Mouse (Mus musculus): ENCODE measurements around the gene Ppm1n. TPM values are rescaled to one million over a fixed set of nuclear protein-coding genes. Genes with fewer than 3 reads are reported as not detected.

The Ppm1n gene
- polyA plus RNA-seq, 1 experiment from 2014 or later: not detected

- ATAC-seq (ENCODE audit: low FRiP score, low read depth): no peak
- WGBS: 75% methylated on average over 7 of the region's 7 CpGs
- Histone ChIP-seq H3K9ac (no peak overlapping the region), H3K4me3 (no peak overlapping the region), H3K9me3 (no peaks in the 10 kb centered on the region), H3K4me2 (replicated peaks) (no peak overlapping the region), H3K27ac (no peak overlapping the region), H3K4me1 (peaks cover 10% of the 10 kb centered on the region), H3K36me3 (no peaks in the 10 kb centered on the region), H3K27me3 (peaks cover 70% of the 10 kb centered on the region)
Measured at GRCm38 (mm10) chr7:19318676-19319075, 38.8 kb upstream of the Ppm1n start.

GRCm38 (mm10) chr7:19318201-19318600, 38.3 kb upstream of the Ppm1n start:
- no peak overlapping the region for H3K27ac ChIP-seq
- no peak overlapping the region for H3K9ac ChIP-seq
- peaks cover 10% of the 10 kb centered on the region for H3K4me1 ChIP-seq
- peaks cover 69% of the 10 kb centered on the region for H3K27me3 ChIP-seq
- no peaks in the 10 kb centered on the region for H3K9me3 ChIP-seq
- WGBS: 62% methylated on average over 2 of the region's 2 CpGs
- no peak for ATAC-seq (ENCODE audit: low FRiP score, low read depth)
- H3K4me2 ChIP-seq (replicated peaks): no peak overlapping the region
- H3K36me3 ChIP-seq: no peaks in the 10 kb centered on the region
- no peak overlapping the region for H3K4me3 ChIP-seq

GRCm38 (mm10) chr7:19316451-19317161, 36.7 kb upstream of the Ppm1n start:
- H3K27ac ChIP-seq: no peak overlapping the region
- H3K4me1 ChIP-seq: peaks cover 10% of the 10 kb centered on the region
- H3K36me3 ChIP-seq: no peaks in the 10 kb centered on the region
- WGBS: 58% methylated on average over 14 of the region's 14 CpGs
- peaks cover 73% of the 10 kb centered on the region for H3K27me3 ChIP-seq
- H3K9ac ChIP-seq: no peak overlapping the region
- ATAC-seq (ENCODE audit: low FRiP score, low read depth): no peak
- no peak overlapping the region for H3K4me2 ChIP-seq (replicated peaks)
- H3K4me3 ChIP-seq: no peak overlapping the region
- no peaks in the 10 kb centered on the region for H3K9me3 ChIP-seq

- no peaks in the 10 kb centered on the region for H3K9me3 ChIP-seq
- WGBS: 52% methylated on average over 5 of the region's 5 CpGs
- no peak for ATAC-seq (ENCODE audit: low FRiP score, low read depth)
- peaks cover 10% of the 10 kb centered on the region for H3K4me1 ChIP-seq
- no peak overlapping the region for H3K4me3 ChIP-seq
- no peak overlapping the region for H3K9ac ChIP-seq
- H3K27ac ChIP-seq: no peak overlapping the region
- no peaks in the 10 kb centered on the region for H3K36me3 ChIP-seq
- no peak overlapping the region for H3K4me2 ChIP-seq (replicated peaks)
- peaks cover 61% of the 10 kb centered on the region for H3K27me3 ChIP-seq
Measured at GRCm38 (mm10) chr7:19314033-19314432, 34.2 kb upstream of the Ppm1n start.

GRCm38 (mm10) chr7:19311991-19312390, 32.1 kb upstream of the Ppm1n start:
- no peak overlapping the region for H3K27ac ChIP-seq
- no peaks in the 10 kb centered on the region for H3K36me3 ChIP-seq
- no peak overlapping the region for H3K9ac ChIP-seq
- no peaks in the 10 kb centered on the region for H3K9me3 ChIP-seq
- no peak overlapping the region for H3K4me3 ChIP-seq
- peaks cover 18% of the 10 kb centered on the region for H3K4me1 ChIP-seq
- no peak for ATAC-seq (ENCODE audit: low FRiP score, low read depth)
- 43% methylated on average over 4 of the region's 4 CpGs for WGBS
- no peak overlapping the region for H3K4me2 ChIP-seq (replicated peaks)
- H3K27me3 ChIP-seq: peaks cover 50% of the 10 kb centered on the region

GRCm38 (mm10) chr7:19309884-19310641, 30.2 kb upstream of the Ppm1n start, which contains the start of gene Fosb:
TSS of gene Fosb (minus strand) at chr7:19310051.
- peak within 1 kb of the TSS; percentile 99 for H3K4me2 ChIP-seq (replicated peaks)
- ATAC-seq (ENCODE audit: low FRiP score, low read depth): peak; percentile 82

GRCm38 (mm10) chr7:19309278-19309883, 29.5 kb upstream of the Ppm1n start:
- Histone ChIP-seq H3K36me3 (no peaks in the 10 kb centered on the region), H3K27ac (no peak overlapping the region), H3K4me1 (peaks cover 28% of the 10 kb centered on the region), H3K9ac (peak overlapping the region; percentile 65), H3K4me3 (peak overlapping the region; percentile 63), H3K9me3 (no peaks in the 10 kb centered on the region), H3K27me3 (peaks cover 52% of the 10 kb centered on the region), H3K4me2 (replicated peaks) (peak overlapping the region; percentile 99)
- no peak for ATAC-seq (ENCODE audit: low FRiP score, low read depth)
- WGBS: 1% methylated on average over 48 of the region's 48 CpGs

More at GRCm38 (mm10) chr7:19309884-19310641, 30.2 kb upstream of the Ppm1n start, which contains the start of gene Fosb:
- Histone ChIP-seq H3K27me3 (peaks cover 52% of the 10 kb centered on the region), H3K36me3 (no peaks in the 10 kb centered on the region), H3K4me3 (peak within 1 kb of the TSS; percentile 63), H3K9ac (peak within 1 kb of the TSS; percentile 67), H3K9me3 (no peaks in the 10 kb centered on the region), H3K4me1 (peaks cover 21% of the 10 kb centered on the region), H3K27ac (no peak within 1 kb of the TSS)
- WGBS: under 1% methylated on average over 49 of the region's 49 CpGs

GRCm38 (mm10) chr7:19308454-19309277, 28.8 kb upstream of the Ppm1n start:
- H3K27ac ChIP-seq: peak overlapping the region; percentile 61; the same call in 1 of the 2 replicates
- no peaks in the 10 kb centered on the region for H3K9me3 ChIP-seq
- H3K9ac ChIP-seq: peak overlapping the region; percentile 65
- H3K27me3 ChIP-seq: peaks cover 59% of the 10 kb centered on the region
- peak overlapping the region; percentile 99 for H3K4me2 ChIP-seq (replicated peaks)
- peak overlapping the region; percentile 63 for H3K4me3 ChIP-seq
- peak; percentile 87 for ATAC-seq (ENCODE audit: low FRiP score, low read depth)
- under 1% methylated on average over 58 of the region's 58 CpGs for WGBS
- H3K36me3 ChIP-seq: no peaks in the 10 kb centered on the region
- H3K4me1 ChIP-seq: peaks cover 34% of the 10 kb centered on the region

- Histone ChIP-seq H3K4me2 (replicated peaks) (peak overlapping the region; percentile 99), H3K4me1 (peaks cover 36% of the 10 kb centered on the region), H3K4me3 (peak overlapping the region; percentile 63), H3K9ac (peak overlapping the region; percentile 61), H3K9me3 (no peaks in the 10 kb centered on the region), H3K36me3 (no peaks in the 10 kb centered on the region), H3K27ac (peak overlapping the region; percentile 61; the same call in 1 of the 2 replicates), H3K27me3 (peaks cover 60% of the 10 kb centered on the region)
- peak; percentile 26 for ATAC-seq (ENCODE audit: low FRiP score, low read depth)
- WGBS: under 1% methylated on average over 17 of the region's 18 CpGs
Measured at GRCm38 (mm10) chr7:19307739-19308453, 28.0 kb upstream of the Ppm1n start.

- no peak overlapping the region for H3K27ac ChIP-seq
- no peak for ATAC-seq (ENCODE audit: low FRiP score, low read depth)
- no peaks in the 10 kb centered on the region for H3K9me3 ChIP-seq
- peak overlapping the region; percentile 63; the same call in 1 of the 2 replicates for H3K4me3 ChIP-seq
- H3K4me1 ChIP-seq: peaks cover 38% of the 10 kb centered on the region
- peaks cover 66% of the 10 kb centered on the region for H3K27me3 ChIP-seq
- peak overlapping the region; percentile 4; the same call in 1 of the 2 replicates for H3K9ac ChIP-seq
- peak overlapping the region; percentile 99 for H3K4me2 ChIP-seq (replicated peaks)
- no peaks in the 10 kb centered on the region for H3K36me3 ChIP-seq
- 73% methylated on average over 25 of the region's 25 CpGs for WGBS
Measured at GRCm38 (mm10) chr7:19306819-19307738, 27.2 kb upstream of the Ppm1n start.

Measured in limb, embryonic 13.5 days (tissue).